Mouse (Mus musculus) hindbrain, postnatal 0 days (tissue): ENCODE measurements around the gene Gorasp2. TPM values are rescaled to one million over a fixed set of nuclear protein-coding genes. Genes with fewer than 3 reads are reported as not detected.

ENCODE experiments used
- ATAC-seq: fragments of 200-750 bp; cut with Nextera tagmentation; 2 replicates; pipeline ENCODE4 v1.8.0; 2017; ENCODE audit warnings: mild to moderate bottlenecking, moderate TSS enrichment, moderate library complexity
- DNase-seq: peaks from one replicate; pipeline ENCODE4 v3.0.0-alpha.2; 2015; ENCODE audit warnings: low spot score
- H3K27ac ChIP-seq: fragments of 300-500 bp; sonication (generic); 2 replicates; pipeline ENCODE4 v1.5.1; 2014; ENCODE audit warnings: mild to moderate bottlenecking
- H3K27me3 ChIP-seq: fragments of 300-500 bp; sonication (generic); 2 replicates; pipeline ENCODE4 v1.6.1; 2014; ENCODE audit warnings: low read length, mixed read lengths; ENCODE audit not compliant: insufficient read depth
- H3K36me3 ChIP-seq: fragments of 300-500 bp; sonication (generic); 2 replicates; pipeline ENCODE4 v1.6.1; 2014; ENCODE audit warnings: low read length, mixed read lengths; ENCODE audit not compliant: insufficient read depth
- H3K4me1 ChIP-seq: fragments of 300-500 bp; sonication (generic); 2 replicates; pipeline ENCODE4 v1.6.1; 2014; ENCODE audit warnings: antibody characterized with exemption, low read length, mixed read lengths; ENCODE audit not compliant: insufficient read depth
- H3K4me2 ChIP-seq: fragments of 300-500 bp; sonication (generic); 2 replicates; pipeline ENCODE4 v1.6.1; 2014; ENCODE audit warnings: low read depth, mild to moderate bottlenecking, low read length, moderate library complexity, mixed read lengths
- H3K4me3 ChIP-seq: fragments of 300-500 bp; sonication (generic); 2 replicates; pipeline ENCODE4 v1.5.1; 2014; ENCODE audit warnings: low read length
- H3K9ac ChIP-seq: fragments of 300-500 bp; sonication (generic); replicated peaks from 2 replicates; pipeline ENCODE4 v1.6.1; 2014; ENCODE audit warnings: mild to moderate bottlenecking, low read length, moderate library complexity, mixed read lengths
- H3K9me3 ChIP-seq: fragments of 300-500 bp; sonication (generic); 2 replicates; pipeline ENCODE4 v1.6.1; 2016; ENCODE audit warnings: low read length, mixed read lengths
- CTCF ChIP-seq: IDR thresholded peaks from 2 replicates; pipeline ENCODE4 v1.5.1; 2016; ENCODE audit warnings: antibody characterized with exemption, control low read depth, low read depth
- whole genome bisulfite sequencing: fragments of 180-500 bp; shearing (Covaris S2); extraction: QIAGEN DNeasy Blood & Tissue Kit; methylation state at CpG from one replicate; pipeline ENCODE4 v1.1.7; 2014; 5-methylcytosine and 5-hydroxymethylcytosine counted together
- polyA plus RNA-seq: library from polyadenylated mRNA; unstranded; fragments of >200 nt; fragmentation: Nextera tagmentation; extraction: Ambion mirVana; gene quantifications from 2 replicates; pipeline ENCODE4 v1.2.1, GENCODE M21; 2015
- total RNA-seq: library from RNA; depleted of rRNA; stranded (reverse); fragments of >200 nt; gene quantifications from 2 replicates; pipeline ENCODE4 v1.2.3, GENCODE M21; 2014

Gene Gorasp2
- total and polyA plus RNA-seq, 2 experiments from 2014 or later = 84.0 to 144 TPM

- Histone ChIP-seq H3K9me3 (no peaks in the 10 kb centered on the region), H3K4me2 (no peak overlapping the region), H3K9ac (no peak overlapping the region), H3K4me1 (no peaks in the 10 kb centered on the region), H3K36me3 (no peaks in the 10 kb centered on the region), H3K27ac (no peak overlapping the region), H3K4me3 (no peak overlapping the region), H3K27me3 (no peaks in the 10 kb centered on the region)
- DNase-seq (no peak), ATAC-seq (no peak)
- TF ChIP-seq CTCF = no peak
- 78% methylated on average over 2 of the region's 2 CpGs for WGBS
These were observed 11.1 kb downstream of the Gorasp2 start for GRCm38 (mm10) chr2:70672476-70672875.

GRCm38 (mm10) chr2:70673445-70674126 is 12.2 kb downstream of the Gorasp2 start:
- no peak overlapping the region for H3K4me2 ChIP-seq
- no peak overlapping the region for H3K27ac ChIP-seq
- H3K9ac ChIP-seq = no peak overlapping the region
- no peak for ATAC-seq
- peaks cover 9% of the 10 kb centered on the region for H3K36me3 ChIP-seq
- no peaks in the 10 kb centered on the region for H3K27me3 ChIP-seq
- H3K9me3 ChIP-seq = no peaks in the 10 kb centered on the region
- 75% methylated on average over 7 of the region's 7 CpGs for WGBS
- peak; percentile 65 for DNase-seq
- no peaks in the 10 kb centered on the region for H3K4me1 ChIP-seq
- no peak overlapping the region for H3K4me3 ChIP-seq
- TF ChIP-seq CTCF = peak; percentile 60

GRCm38 (mm10) chr2:70682324-70682723 is 20.9 kb downstream of the Gorasp2 start:
- Histone ChIP-seq H3K9me3 (no peaks in the 10 kb centered on the region), H3K36me3 (peaks cover 86% of the 10 kb centered on the region), H3K4me2 (no peak overlapping the region), H3K9ac (no peak overlapping the region), H3K27ac (no peak overlapping the region), H3K27me3 (no peaks in the 10 kb centered on the region), H3K4me1 (no peaks in the 10 kb centered on the region), H3K4me3 (no peak overlapping the region)
- WGBS = 77% methylated on average over 2 of the region's 2 CpGs
- DNase-seq (no peak), ATAC-seq (no peak)
- TF ChIP-seq CTCF = no peak

GRCm38 (mm10) chr2:70688454-70689078 is 27.2 kb downstream of the Gorasp2 start:
- Histone ChIP-seq H3K9me3 (no peaks in the 10 kb centered on the region), H3K4me1 (no peaks in the 10 kb centered on the region), H3K27ac (no peak overlapping the region), H3K9ac (no peak overlapping the region), H3K4me3 (no peak overlapping the region), H3K27me3 (no peaks in the 10 kb centered on the region), H3K36me3 (peaks cover 67% of the 10 kb centered on the region), H3K4me2 (no peak overlapping the region)
- no peak for ATAC-seq
- no peak for DNase-seq
- no peak for TF ChIP-seq CTCF
- WGBS = 91% methylated on average over 21 of the region's 21 CpGs

GRCm38 (mm10) chr2:70690195-70690594 is 28.8 kb downstream of the Gorasp2 start:
- H3K4me2 ChIP-seq = no peak overlapping the region
- no peaks in the 10 kb centered on the region for H3K27me3 ChIP-seq
- H3K27ac ChIP-seq = no peak overlapping the region
- DNase-seq (no peak), ATAC-seq (no peak)
- no peak overlapping the region for H3K4me3 ChIP-seq
- 89% methylated on average over 11 of the region's 11 CpGs for WGBS
- no peak for TF ChIP-seq CTCF
- peaks cover 52% of the 10 kb centered on the region for H3K36me3 ChIP-seq
- H3K4me1 ChIP-seq = no peaks in the 10 kb centered on the region
- no peaks in the 10 kb centered on the region for H3K9me3 ChIP-seq
- H3K9ac ChIP-seq = no peak overlapping the region

GRCm38 (mm10) chr2:70695712-70696111 is 34.3 kb downstream of the Gorasp2 start:
- no peak for DNase-seq
- Histone ChIP-seq H3K27ac (no peak overlapping the region), H3K9ac (no peak overlapping the region), H3K27me3 (no peaks in the 10 kb centered on the region), H3K36me3 (peaks cover 6% of the 10 kb centered on the region), H3K4me3 (no peak overlapping the region), H3K4me2 (no peak overlapping the region), H3K4me1 (no peaks in the 10 kb centered on the region), H3K9me3 (no peaks in the 10 kb centered on the region)
- ATAC-seq = no peak
- WGBS = 92% methylated on average over 10 of the region's 10 CpGs
- TF ChIP-seq CTCF = no peak

- no peak overlapping the region for H3K4me3 ChIP-seq
- no peaks in the 10 kb centered on the region for H3K27me3 ChIP-seq
- no peaks in the 10 kb centered on the region for H3K9me3 ChIP-seq
- H3K4me1 ChIP-seq = peaks cover 8% of the 10 kb centered on the region; the same call in 1 of the 2 replicates
- H3K27ac ChIP-seq = no peak overlapping the region
- ATAC-seq (no peak), DNase-seq (no peak)
- WGBS = 89% methylated on average over 3 of the region's 3 CpGs
- no peaks in the 10 kb centered on the region for H3K36me3 ChIP-seq
- H3K4me2 ChIP-seq = no peak overlapping the region
- H3K9ac ChIP-seq = no peak overlapping the region
- TF ChIP-seq CTCF = no peak
These were observed 39.5 kb downstream of the Gorasp2 start for GRCm38 (mm10) chr2:70700851-70701250.
